Mouse (Mus musculus) hindbrain, embryonic 14.5 days (tissue): Measurements from ENCODE around the gene Krtap3-1. TPM values are rescaled to one million over a fixed set of nuclear protein-coding genes. Genes with fewer than 3 reads are reported as not detected.
A peak's percentile ranks its signal among the peaks of the same experiment; 100 is the strongest.

Experiments used
- ATAC-seq: fragments of 200-750 bp; cut with Nextera tagmentation; 2 replicates; pipeline ENCODE4 v1.8.0; 2017; ENCODE audit warnings: moderate number of reproducible peaks, mild to moderate bottlenecking, moderate TSS enrichment, moderate library complexity; ENCODE audit not compliant: low FRiP score
- DNase-seq: peaks from one replicate; pipeline ENCODE4 v3.0.0-alpha.2; 2015; ENCODE audit warnings: low spot score
- H3K27ac ChIP-seq: fragments of 300-500 bp; sonication (generic); 2 replicates; pipeline ENCODE4 v1.5.1; 2014; ENCODE audit warnings: mild to moderate bottlenecking, moderate library complexity
- H3K27me3 ChIP-seq: fragments of 300-500 bp; sonication (generic); 2 replicates; pipeline ENCODE4 v1.6.1; 2014; ENCODE audit warnings: mild to moderate bottlenecking, low read length, mixed read lengths; ENCODE audit not compliant: control insufficient read depth, insufficient read depth
- H3K36me3 ChIP-seq: fragments of 300-500 bp; sonication (generic); replicated peaks from 2 replicates; pipeline ENCODE4 v1.6.1; 2014; ENCODE audit not compliant: control insufficient read depth, insufficient read depth
- H3K4me1 ChIP-seq: fragments of 300-500 bp; sonication (generic); replicated peaks from 2 replicates; pipeline ENCODE4 v1.6.1; 2014; ENCODE audit warnings: antibody characterized with exemption, low read length, mixed read lengths; ENCODE audit not compliant: control insufficient read depth, insufficient read depth
- H3K4me2 ChIP-seq: fragments of 300-500 bp; sonication (generic); replicated peaks from 2 replicates; pipeline ENCODE4 v1.6.1; 2014; ENCODE audit warnings: mild to moderate bottlenecking, moderate library complexity
- H3K4me3 ChIP-seq: fragments of 300-500 bp; sonication (generic); replicated peaks from 2 replicates; pipeline ENCODE4 v1.5.1; 2014; ENCODE audit warnings: mild to moderate bottlenecking, low read length
- H3K9ac ChIP-seq: fragments of 300-500 bp; sonication (generic); 2 replicates; pipeline ENCODE4 v1.6.1; 2014
- H3K9me3 ChIP-seq: fragments of 300-500 bp; sonication (generic); 2 replicates; pipeline ENCODE4 v1.6.1; 2016; ENCODE audit warnings: low read length; ENCODE audit not compliant: control insufficient read depth
- WGBS: fragments of 180-500 bp; shearing (Covaris S2); extraction: QIAGEN DNeasy Blood & Tissue Kit; methylation state at CpG from one replicate; pipeline ENCODE4 v1.1.7; 2014; 5-methylcytosine and 5-hydroxymethylcytosine counted together
- polyA plus RNA-seq: library from polyadenylated mRNA; unstranded; fragments of >200 nt; fragmentation: Nextera tagmentation; extraction: Ambion mirVana; gene quantifications from 2 replicates; pipeline ENCODE4 v1.2.1, GENCODE M21; 2014

The Krtap3-1 gene
- polyA plus RNA-seq, 1 experiment from 2014 or later, result not detected

DNA sequence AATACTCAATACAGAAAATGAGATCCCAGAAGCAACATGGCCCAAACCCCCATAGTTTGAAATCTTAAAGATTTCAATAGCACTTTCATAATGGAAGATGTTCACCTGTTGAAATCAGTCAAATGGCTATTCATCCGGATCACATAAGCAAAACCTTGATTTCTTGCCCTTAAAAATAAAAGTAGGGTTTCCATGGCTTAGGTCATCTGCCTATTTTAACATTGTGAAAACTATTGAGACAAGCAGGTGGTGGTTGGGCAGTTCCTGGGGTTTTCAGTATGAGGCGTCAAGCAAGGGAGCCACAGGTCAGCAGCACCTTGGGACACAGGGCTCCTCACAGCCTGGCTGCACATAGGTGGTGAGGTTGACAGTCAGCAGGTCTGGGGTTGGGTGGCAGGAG, 10.2 kb downstream of the Krtap3-1 start:
- Histone ChIP-seq H3K4me1 (no peaks in the 10 kb centered on the region), H3K4me2 (no peak overlapping the region), H3K9ac (no peak overlapping the region), H3K27ac (no peak overlapping the region), H3K36me3 (no peaks in the 10 kb centered on the region), H3K9me3 (no peaks in the 10 kb centered on the region), H3K27me3 (no peaks in the 10 kb centered on the region), H3K4me3 (no peak overlapping the region)
- no peak for ATAC-seq
- DNase-seq, result no peak
- 87% methylated on average over 2 of the region's 2 CpGs for WGBS

DNA sequence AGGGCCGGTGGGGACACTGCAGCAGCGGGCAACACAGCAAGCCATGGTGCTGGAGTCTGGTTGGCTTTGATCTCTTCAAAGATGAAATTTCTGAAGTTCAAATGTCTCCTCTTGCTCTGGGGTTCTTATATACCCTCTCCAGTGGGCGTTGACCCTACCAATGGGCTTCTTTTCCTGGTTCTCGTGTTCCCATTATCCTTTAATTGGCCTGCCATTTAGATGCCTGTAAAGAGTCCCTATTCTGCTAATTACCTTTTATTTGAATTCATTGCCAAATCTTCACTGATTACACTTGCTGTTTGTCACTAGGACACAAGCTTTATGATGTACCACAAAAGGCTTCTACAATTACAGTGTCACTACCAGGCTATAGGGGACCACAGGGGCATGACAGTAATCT, 15.7 kb downstream of the Krtap3-1 start, which contains the start of gene Krtap3-3:
Gene Krtap3-3 (minus strand): TSS at position 101 of the 400 bp plus-strand sequence.
- Histone ChIP-seq H3K27me3 (no peaks in the 10 kb centered on the region), H3K9me3 (no peaks in the 10 kb centered on the region), H3K4me2 (no peak within 1 kb of the TSS), H3K9ac (no peak within 1 kb of the TSS), H3K27ac (no peak within 1 kb of the TSS), H3K4me1 (no peaks in the 10 kb centered on the region), H3K4me3 (no peak within 1 kb of the TSS), H3K36me3 (no peaks in the 10 kb centered on the region)
- ATAC-seq, result no peak
- DNase-seq, result no peak
- WGBS, result 62% methylated on average over 4 of the region's 4 CpGs

- Histone ChIP-seq H3K27ac (no peak overlapping the region), H3K4me2 (no peak overlapping the region), H3K4me3 (no peak overlapping the region), H3K27me3 (no peaks in the 10 kb centered on the region), H3K36me3 (no peaks in the 10 kb centered on the region), H3K9me3 (no peaks in the 10 kb centered on the region), H3K9ac (no peak overlapping the region), H3K4me1 (no peaks in the 10 kb centered on the region)
- DNase-seq (no peak), ATAC-seq (no peak)
Observed at GRCm38 (mm10) chr11:99547892-99548291, 18.5 kb downstream of the Krtap3-1 start.

DNA sequence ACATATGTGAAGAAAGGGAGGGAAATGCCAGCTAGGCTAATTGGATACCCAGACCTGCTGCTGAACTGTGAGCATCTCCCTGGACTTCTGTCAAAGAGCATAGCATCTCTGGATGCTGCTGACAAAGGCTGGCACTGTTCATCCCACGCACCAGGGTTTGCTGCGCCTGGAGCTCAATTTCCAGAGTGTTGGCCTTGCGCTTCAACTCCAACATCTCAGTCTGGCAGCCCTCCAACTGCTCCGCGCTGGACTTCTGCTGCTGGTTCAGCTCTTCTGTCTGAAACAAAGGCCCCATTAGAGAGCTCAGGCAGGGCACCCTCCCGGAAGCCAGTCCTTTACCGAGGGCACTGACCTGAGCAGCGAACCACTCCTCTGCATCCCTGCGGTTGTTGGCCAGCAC, 26.7 kb downstream of the Krtap3-1 start:
- no peak overlapping the region for H3K4me3 ChIP-seq
- H3K9ac ChIP-seq, result no peak overlapping the region
- DNase-seq (peak; percentile 58), ATAC-seq (no peak)
- no peaks in the 10 kb centered on the region for H3K4me1 ChIP-seq
- H3K9me3 ChIP-seq, result no peaks in the 10 kb centered on the region
- no peak overlapping the region for H3K27ac ChIP-seq
- WGBS, result 53% methylated on average over 9 of the region's 9 CpGs
- H3K36me3 ChIP-seq, result no peaks in the 10 kb centered on the region
- H3K27me3 ChIP-seq, result no peaks in the 10 kb centered on the region
- H3K4me2 ChIP-seq, result peak overlapping the region; percentile 16

DNA sequence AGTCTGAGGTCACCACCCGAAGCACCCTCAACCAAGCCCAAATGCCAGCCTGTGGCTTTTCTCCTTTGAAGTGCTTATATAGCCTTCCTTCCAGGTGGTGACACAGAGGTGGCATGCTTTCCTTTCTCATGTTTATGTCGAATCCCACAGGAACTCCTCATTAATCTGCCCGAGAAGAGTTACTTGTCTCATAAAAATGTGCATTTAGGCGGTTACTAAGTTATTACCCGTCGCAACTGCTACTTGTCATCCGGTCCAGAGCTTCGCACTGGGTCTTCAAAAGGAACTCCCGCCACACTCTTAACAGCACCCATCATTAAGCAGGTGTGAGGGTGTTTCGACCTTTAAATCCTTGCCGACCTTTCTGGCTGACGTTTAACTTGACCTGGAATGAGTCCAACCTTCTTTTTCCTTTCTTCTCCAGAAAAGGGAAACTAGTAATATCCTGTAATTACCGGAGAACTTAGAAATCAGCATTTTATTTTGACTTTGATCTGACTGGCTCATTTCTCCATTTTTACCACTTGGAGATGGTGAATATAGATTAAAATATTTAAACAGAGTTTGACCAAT, 45.1 kb downstream of the Krtap3-1 start, which contains the start of gene Krt39:
Gene Krt39 (minus strand): TSS at position 51 of the 573 bp plus-strand sequence.
- Histone ChIP-seq H3K4me2 (no peak within 1 kb of the TSS), H3K4me1 (no peaks in the 10 kb centered on the region), H3K36me3 (no peaks in the 10 kb centered on the region), H3K4me3 (no peak within 1 kb of the TSS), H3K27ac (no peak within 1 kb of the TSS), H3K9me3 (no peaks in the 10 kb centered on the region), H3K27me3 (no peaks in the 10 kb centered on the region), H3K9ac (no peak within 1 kb of the TSS)
- ATAC-seq (no peak), DNase-seq (no peak)
- 90% methylated on average over 13 of the region's 13 CpGs for WGBS

Other genes starting within 250 kb of the Krtap3-1 start
- gene Krt25, start 243.7 kb downstream of the Krtap3-1 start, polyA plus RNA-seq, result 0.75 and 0.81 TPM in 2 replicates
- gene Krt26, start 228.7 kb downstream of the Krtap3-1 start, polyA plus RNA-seq, result 0.26 TPM in 1 of 2 replicates, not detected in the other
- gene Krt27, start 215.5 kb downstream of the Krtap3-1 start, polyA plus RNA-seq, result 0.13 TPM in 1 of 2 replicates, not detected in the other
- gene Krt28, start 191.7 kb downstream of the Krtap3-1 start, polyA plus RNA-seq, result 0.38 and 0.59 TPM in 2 replicates
- gene Krt10, start 177.3 kb downstream of the Krtap3-1 start, polyA plus RNA-seq, result 31.7 and 39.9 TPM in 2 replicates
- not detected in 2 replicates for gene Krt12, start 144.4 kb downstream of the Krtap3-1 start, polyA plus RNA-seq
- 0.14 TPM in 1 of 2 replicates, not detected in the other for gene Krt20, start 128.5 kb downstream of the Krtap3-1 start, polyA plus RNA-seq
- gene Krt23, start 73.5 kb downstream of the Krtap3-1 start, polyA plus RNA-seq, result 0.32 TPM in 1 of 2 replicates, not detected in the other
- gene Krt39, start 45.3 kb downstream of the Krtap3-1 start, polyA plus RNA-seq, result not detected in 2 replicates
- not detected in 2 replicates for gene Krt40, start 23.5 kb downstream of the Krtap3-1 start, polyA plus RNA-seq
- gene Krtap3-3, start 15.8 kb downstream of the Krtap3-1 start, polyA plus RNA-seq, result not detected in 2 replicates
- gene Krtap3-2, start 9.8 kb downstream of the Krtap3-1 start, polyA plus RNA-seq, result not detected in 2 replicates
- gene Gm11939, start 7.2 kb downstream of the Krtap3-1 start, polyA plus RNA-seq, result not detected in 2 replicates
- gene Krtap1-5, start 14.4 kb upstream of the Krtap3-1 start, polyA plus RNA-seq, result not detected in 2 replicates
- gene Krtap1-4, start 17.0 kb upstream of the Krtap3-1 start, polyA plus RNA-seq, result not detected in 2 replicates
- gene Krtap1-3, start 24.7 kb upstream of the Krtap3-1 start, polyA plus RNA-seq, result not detected in 2 replicates
- gene Krtap9-3, start 31.5 kb upstream of the Krtap3-1 start, polyA plus RNA-seq, result not detected in 2 replicates
- not detected in 2 replicates for gene Gm11938, start 36.7 kb upstream of the Krtap3-1 start, polyA plus RNA-seq
- not detected in 2 replicates for gene Gm11937, start 43.6 kb upstream of the Krtap3-1 start, polyA plus RNA-seq
- gene Krtap2-4, start 48.2 kb upstream of the Krtap3-1 start, polyA plus RNA-seq, result not detected in 2 replicates
- not detected in 2 replicates for gene Gm11562, start 53.8 kb upstream of the Krtap3-1 start, polyA plus RNA-seq
- gene Krtap4-1, start 61.6 kb upstream of the Krtap3-1 start, polyA plus RNA-seq, result not detected in 2 replicates
- gene Krtap4-2, start 68.5 kb upstream of the Krtap3-1 start, polyA plus RNA-seq, result not detected in 2 replicates
- gene Krtap4-7, start 77.5 kb upstream of the Krtap3-1 start, polyA plus RNA-seq, result not detected in 2 replicates
- not detected in 2 replicates for gene Gm11555, start 83.6 kb upstream of the Krtap3-1 start, polyA plus RNA-seq
- gene Gm11563, start 92.3 kb upstream of the Krtap3-1 start, polyA plus RNA-seq, result not detected in 2 replicates
- not detected in 2 replicates for gene Krtap4-6, start 99.3 kb upstream of the Krtap3-1 start, polyA plus RNA-seq
- not detected in 2 replicates for gene Gm14190, start 124.1 kb upstream of the Krtap3-1 start, polyA plus RNA-seq
- gene Gm14180, start 167.7 kb upstream of the Krtap3-1 start, polyA plus RNA-seq, result not detected in 2 replicates
- gene Gm11595, start 206.3 kb upstream of the Krtap3-1 start, polyA plus RNA-seq, result not detected in 2 replicates
- not detected in 2 replicates for gene Krtap4-8, start 214.1 kb upstream of the Krtap3-1 start, polyA plus RNA-seq
- not detected in 2 replicates for gene Krtap4-9, start 218.6 kb upstream of the Krtap3-1 start, polyA plus RNA-seq
- not detected in 2 replicates for gene Gm11596, start 226.8 kb upstream of the Krtap3-1 start, polyA plus RNA-seq
- not detected in 2 replicates for gene Gm11569, start 232.3 kb upstream of the Krtap3-1 start, polyA plus RNA-seq
- gene Gm11554, start 237.8 kb upstream of the Krtap3-1 start, polyA plus RNA-seq, result not detected in 2 replicates
- not detected in 2 replicates for gene Krtap4-13, start 243.3 kb upstream of the Krtap3-1 start, polyA plus RNA-seq
- not detected in 2 replicates for gene Gm11564, start 249.0 kb upstream of the Krtap3-1 start, polyA plus RNA-seq